Mouse (Mus musculus): ENCODE results near the gene Ppp1r13b.

- TF ChIP-seq EP300 (IDR thresholded peaks at IDR 0.05; ENCODE audit: insufficient read depth, low read depth, low read length) (no peak), CTCF (IDR thresholded peaks at IDR 0.05) (0 out of 2 replicates have a peak, but pooled peaks have one; percentile 2)
These were observed 3.4 kb upstream of the Ppp1r13b start for GRCm38 (mm10) chr12:111911171-111911760.

Measured in heart, adult 2 months (tissue).